Mouse (Mus musculus): Measurements from ENCODE around the gene Cd55b.
"Not testable (repeated sequence)": the region's sequence is repeated elsewhere in the genome, so short reads cannot be mapped to it uniquely, and the experiment has no call there.

Cd55b gene

DNA sequence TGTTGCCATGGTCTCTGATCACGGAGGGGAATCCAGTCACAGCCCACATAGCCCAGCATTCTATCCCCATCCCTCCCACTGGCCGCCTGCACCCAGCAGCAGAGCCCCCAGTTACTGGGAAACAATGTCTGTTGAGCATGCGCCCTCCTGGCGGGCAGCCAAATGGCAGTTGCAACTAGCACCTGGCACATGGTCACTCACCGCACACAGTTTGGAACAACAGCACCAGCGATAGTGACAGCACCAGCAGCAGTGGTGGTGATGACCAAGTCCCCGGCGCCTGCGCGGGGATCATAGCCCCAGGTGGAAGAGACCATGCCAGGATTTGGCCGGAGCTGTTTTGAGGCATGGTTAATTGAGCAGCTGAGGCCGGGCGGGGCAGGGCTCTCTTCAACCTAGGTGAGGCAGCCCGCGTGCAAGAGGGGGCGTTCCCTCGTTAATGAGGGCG, at the start of gene Cd55b:
Cd55b (minus strand) TSS at position 346 of the 448 bp plus-strand sequence.
- DNase-seq (ENCODE audit: low spot score): no peak

DNA sequence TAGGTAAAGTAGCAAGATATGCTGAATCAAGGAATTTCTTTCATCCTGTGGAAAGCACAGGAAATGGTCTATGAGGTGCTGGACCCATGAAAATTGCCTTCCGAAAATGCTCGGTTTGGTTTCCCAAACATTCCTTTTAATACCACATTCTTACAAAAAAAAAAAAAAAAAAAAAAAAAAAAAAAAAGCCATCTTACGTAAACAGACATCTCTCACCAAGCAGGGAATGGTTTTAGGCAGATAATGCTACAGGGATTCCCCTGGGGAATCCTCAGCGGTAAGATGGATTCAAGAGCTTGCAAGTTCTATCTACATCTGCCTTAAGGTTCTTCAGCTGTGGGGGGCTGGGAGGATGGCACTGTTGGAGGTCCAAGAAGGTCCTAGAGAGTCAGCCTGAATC, 47.3 kb upstream of the Cd55b start:
- DNase-seq (ENCODE audit: low spot score): no peak

DNA sequence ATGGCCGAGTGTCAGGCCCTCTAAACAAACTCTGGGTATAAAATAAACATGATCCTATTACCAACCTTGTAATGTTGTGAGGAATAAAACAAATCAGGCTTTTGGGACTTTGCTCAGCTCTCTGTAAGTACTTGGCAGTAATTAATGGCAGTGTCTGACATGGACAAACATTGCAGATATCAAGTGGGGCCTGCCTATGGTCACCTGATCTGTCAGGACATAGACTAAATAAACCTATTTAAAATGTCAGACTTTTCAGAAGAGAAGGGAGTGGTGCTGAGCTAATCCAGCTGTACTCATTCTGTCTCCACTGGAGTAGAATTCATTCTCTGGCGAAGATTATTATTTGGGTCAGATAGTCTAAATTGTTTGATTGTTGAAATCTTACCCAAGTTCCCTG, 44.6 kb upstream of the Cd55b start:
- no peak for DNase-seq (ENCODE audit: low spot score)

DNA sequence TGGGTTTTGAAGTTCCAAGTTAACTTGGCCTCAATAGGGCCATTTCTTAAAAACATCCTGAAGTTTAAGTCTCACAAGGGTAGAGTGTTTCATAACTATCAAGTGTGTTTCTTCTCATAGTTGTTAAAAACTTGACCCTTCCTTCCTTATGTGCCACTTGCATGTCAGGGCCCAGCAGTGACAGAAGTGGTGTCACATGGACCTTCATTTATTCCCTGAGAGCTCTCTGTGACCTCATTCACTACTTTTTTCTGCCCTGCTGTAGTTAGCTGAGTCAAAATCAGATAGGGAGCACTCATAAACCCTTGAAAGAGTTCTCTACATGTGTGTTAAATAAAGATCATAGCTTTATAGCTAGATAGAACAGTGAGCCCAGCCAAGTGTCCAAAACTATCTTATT, 41.4 kb upstream of the Cd55b start:
- no peak for DNase-seq (ENCODE audit: low spot score)

DNA sequence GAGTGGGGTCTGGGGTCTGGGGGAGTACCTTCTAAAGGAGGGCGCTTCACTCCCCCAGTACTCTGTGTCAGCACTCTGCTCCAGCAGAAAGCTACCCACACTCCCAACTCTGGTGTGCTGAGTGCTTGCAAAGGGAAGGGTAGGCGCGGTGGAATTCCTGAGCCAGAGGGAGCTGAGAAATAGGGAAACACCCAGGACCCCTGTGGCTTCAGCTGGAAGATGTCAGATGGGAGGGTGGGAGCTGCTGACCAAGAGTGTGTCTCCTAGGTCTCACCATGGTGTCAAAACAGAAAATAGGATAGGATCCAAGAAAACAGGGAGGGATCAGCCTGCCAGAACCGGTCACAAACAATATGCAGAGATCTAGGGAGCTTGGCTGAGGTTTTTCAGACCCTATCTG, 40.1 kb upstream of the Cd55b start:
- no peak for DNase-seq (ENCODE audit: low spot score)

DNA sequence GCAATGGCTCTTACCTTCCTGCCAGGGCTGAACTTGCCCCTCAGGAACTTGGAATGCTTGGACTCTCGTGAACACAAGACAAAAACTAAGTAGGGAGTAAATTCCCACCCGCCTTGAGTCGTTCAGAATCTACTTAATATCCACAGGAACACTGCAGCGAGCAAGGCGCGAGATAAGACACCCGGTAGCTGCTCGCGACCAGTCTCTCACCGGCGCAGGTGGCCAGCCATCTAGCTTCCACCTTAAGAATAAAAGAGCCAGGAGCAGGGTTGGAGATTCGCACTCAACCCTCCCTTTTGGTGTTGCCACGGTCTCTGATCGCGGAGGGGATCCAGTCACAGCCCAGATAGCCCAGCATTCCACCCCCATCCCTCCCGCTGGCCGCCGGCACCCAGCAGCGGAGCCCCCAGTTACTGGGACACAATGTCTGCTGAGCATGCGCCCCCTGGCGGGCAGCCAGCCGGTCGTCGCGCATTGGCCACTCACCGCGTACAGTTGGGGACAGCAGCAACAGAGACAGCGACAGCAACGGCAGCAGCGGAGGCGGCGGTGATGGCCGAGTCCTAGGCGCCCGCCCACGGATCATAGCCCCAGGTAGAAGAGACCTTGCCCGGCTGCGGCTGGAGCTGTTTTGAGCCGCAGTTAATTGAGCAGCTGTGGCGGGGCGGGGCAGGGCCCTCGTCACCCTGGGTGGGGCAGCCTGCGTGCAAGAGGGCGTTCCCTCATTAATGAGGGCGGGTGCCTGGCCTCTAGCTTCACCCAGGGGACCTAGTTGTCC, 39.5 kb upstream of the Cd55b start, which contains the start of gene Cd55:
Cd55 (minus strand) TSS at position 661 of the 778 bp plus-strand sequence.
- DNase-seq (ENCODE audit: low spot score): peak; percentile 87

DNA sequence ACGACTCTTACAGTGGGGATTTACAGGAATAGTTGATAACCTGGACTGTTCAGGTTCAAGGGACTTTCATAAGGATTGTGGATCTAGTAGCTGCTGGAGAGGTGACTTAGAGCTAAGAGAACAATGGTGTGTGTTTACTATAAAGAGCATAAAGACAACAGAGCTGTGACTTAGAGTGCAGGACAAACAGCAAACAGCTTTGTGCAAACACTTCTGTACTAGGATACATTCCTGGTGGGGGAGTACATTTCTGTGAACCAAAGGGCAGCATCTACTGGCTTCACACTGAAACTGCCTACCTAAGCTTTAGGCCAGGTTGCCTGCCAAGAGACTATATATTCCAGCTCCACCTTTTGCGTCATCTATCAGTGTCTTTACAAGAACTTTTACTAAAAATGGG, 32.3 kb upstream of the Cd55b start:
- no peak for DNase-seq (ENCODE audit: low spot score)

DNA sequence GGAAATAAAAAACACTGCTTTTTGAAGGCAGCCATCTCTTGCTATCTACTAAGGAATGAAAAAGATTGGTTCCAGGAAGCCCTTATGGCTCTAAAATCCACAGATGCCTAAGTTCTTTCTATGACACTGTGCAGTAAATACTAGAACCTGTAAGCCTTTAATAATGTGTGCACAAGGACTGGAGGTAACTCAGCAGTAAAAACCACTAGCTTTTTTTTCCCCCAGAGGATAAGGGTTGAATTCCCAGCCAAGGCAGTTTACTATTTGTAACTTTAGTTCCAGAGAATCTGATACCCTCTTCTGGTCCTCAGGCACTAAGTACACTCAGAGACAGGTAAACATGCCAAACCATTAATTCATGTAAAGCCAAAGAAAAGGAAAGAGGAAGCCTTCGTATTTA, 20.1 kb upstream of the Cd55b start:
- not testable (repeated sequence) for DNase-seq (ENCODE audit: low spot score)

DNA sequence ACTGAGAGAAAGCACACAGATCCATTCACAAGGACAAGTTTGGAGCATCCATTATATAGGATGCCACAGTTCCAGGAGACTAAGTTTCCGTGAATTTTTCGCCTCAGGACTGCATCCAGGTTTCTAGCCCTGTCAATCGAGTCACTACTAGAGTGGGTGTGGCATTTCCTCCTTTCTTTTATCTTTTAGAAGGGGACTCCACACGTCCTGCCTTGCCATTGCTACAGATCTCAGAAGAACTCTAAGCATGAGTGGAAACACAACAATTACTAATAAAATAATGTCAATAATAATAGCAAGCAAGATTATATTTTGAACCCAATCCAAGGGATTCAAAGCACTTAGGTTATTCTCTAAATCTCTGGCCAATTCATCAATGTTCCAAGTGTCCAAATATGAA, 8.1 kb upstream of the Cd55b start:
- DNase-seq (ENCODE audit: low spot score): no peak

DNA sequence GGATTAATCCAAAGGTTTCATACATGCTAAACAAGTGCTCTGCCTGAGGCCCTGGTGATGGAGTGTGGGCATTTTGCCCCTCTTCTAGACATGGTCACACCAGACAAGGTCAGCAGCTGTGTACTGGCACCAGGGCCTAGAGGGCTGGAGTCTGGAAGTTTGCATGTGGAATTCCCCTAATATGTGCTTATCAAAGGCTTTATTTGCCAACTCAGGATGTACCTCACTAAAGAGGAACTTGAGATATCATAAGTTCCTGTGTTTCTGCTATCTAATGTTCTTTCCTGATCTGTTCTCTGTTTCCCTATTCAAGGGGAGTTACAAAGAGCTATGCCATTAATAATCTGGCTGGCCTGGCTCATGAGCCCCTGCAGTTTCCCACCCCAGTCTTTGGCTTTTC, 5.9 kb upstream of the Cd55b start:
- not testable (repeated sequence) for DNase-seq (ENCODE audit: low spot score)

DNA sequence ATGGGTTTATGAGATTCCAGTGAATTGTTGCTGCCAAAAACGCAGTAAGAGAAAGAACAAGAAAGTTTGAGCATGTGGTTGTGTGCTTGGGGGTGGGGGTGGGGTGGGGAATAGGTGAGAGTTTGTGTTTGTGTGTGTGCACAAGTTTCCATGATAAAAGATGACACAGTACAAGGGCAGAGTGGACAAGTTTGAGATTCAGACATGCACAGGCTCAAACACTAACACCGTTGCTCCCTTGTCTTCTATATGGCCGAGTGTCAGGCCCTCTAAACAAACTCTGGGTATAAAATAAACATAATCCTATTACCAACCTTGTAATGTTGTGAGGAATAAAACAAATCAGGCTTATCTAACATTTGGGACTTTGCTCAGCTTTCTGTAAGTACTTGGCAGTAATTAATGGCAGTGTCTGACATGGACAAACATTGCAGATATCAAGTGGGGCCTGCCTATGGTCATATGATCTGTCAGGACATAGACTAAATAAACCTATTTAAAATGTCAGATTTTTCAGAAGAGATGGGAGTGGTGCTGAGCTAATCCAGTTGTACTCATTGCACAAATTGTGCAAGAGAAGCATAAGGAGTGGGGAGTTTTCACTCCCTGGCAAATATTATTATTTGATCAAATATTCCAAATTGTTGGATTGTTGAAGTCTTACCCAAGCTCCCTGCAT, 4.5 kb upstream of the Cd55b start:
- DNase-seq (ENCODE audit: low spot score): not testable (repeated sequence)

DNA sequence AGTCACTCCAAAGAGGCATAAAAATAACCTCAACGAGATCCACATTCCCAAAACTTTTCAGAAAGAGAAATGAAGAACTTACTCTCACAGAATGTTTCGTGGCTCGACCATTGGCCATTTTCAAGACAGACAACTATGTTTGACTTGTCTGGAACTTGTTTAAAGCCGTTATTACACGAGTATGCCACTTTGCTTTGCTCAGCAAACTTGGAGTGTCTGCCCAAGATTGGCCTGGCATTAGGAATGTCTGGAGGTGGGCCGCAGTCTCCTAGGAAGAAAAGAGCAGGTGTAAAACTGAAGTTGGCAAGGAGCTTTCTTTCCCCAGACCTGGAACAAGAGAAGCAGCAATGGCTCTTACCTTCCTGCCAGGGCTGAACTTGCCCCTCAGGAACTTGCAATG, 776 bp downstream of the Cd55b start:
- not testable (repeated sequence) for DNase-seq (ENCODE audit: low spot score)

DNA sequence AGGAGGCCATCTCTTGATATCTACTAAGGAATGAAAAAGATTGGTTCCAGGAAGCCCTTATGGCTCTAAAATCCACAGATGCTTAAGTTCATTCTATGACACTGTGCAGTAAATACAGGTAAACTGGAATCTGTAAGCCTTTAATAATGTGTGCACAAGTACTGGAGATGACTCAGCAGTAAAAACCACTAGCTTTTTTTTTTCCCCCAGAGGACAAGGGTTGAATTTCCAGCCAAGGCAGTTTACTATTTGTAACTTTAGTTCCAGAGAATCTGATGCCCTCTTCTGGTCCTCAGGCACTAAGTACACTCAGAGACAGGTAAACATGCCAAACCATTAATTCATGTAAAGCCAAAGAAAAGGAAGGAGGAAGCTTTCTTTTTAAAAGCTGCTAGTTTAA, 25.7 kb downstream of the Cd55b start:
- not testable (repeated sequence) for DNase-seq (ENCODE audit: low spot score)

DNA sequence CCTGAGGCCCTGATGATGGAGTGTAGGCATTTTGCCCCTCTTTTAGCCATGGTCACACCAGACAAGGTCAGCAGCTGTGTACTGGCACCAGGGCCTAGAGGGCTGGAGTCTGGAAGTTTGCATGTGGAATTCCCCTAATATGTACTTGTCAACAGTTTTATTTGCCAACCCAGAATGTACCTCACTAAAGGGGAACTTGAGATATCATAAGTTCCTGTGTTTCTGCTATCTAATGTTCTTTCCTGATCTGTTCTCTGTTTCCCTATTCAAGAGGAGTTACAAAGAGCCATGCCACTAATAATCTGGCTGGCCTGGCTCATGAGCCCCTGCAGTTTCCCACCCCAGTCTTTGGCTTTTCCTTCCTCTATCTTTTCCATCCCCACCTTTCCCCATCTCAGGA, 35.5 kb downstream of the Cd55b start:
- DNase-seq (ENCODE audit: low spot score): not testable (repeated sequence)

DNA sequence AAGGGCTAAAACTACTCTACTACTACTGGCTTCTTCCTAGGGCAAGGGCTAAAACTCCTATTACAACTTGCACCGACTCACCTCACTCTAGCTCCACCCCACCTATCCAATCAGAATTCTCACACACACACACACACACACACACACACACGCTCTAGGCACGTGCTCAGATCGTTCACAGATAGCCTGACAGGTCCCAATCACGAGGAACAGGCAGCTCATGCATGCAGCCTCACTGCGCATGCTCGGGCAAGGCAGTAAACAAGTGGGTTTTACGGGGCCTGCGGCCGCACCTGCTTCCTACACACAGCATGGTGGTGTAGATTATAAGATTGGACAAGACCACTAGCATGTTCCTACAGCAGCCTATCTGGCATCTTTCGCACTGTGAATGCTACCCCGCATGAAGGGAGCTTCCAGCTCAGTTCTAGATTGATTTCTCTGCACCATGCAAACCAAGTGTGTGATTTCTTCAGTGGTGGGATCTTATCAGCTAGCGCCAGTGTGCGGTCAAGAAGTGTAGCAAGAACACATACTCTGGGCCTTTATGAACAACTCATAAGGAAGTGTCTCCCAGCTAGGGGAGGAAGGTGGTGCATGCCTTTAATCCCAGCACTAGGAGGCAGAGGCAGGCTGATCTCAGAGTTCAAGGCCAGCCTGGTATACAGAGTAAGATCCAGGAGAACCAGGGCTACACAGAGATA, 44.9 kb downstream of the Cd55b start:
- DNase-seq (ENCODE audit: low spot score): no peak

DNA sequence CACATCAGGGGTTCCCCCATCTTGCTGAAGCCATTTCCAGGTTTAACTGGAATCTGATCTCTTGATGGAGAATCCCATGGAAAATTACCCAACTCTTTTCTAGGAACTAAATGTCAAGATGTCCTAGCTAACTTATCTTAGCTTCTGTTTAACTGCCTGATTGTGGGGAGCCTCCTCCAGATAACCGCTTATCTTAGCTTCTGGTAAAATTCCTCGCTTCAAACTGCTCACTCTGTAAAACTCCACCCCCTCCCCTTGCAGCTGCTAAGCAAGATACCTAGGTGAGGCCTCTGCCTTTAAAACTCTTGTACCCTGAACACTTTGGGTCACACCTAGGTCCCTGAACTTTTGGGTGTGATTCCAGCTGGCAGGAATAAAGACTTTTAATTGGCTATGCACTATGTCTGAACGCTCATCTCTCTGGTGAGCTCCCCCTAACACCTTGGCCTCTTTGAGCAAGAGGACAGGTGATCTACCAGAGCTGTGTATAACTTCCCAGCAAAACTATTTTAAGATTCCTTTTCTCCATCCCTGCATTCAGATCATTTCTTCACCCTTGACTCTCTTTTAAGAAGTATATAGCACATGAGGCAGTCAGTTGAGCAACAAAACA, 48.5 kb downstream of the Cd55b start:
- DNase-seq (ENCODE audit: low spot score): peak; percentile 70

DNA sequence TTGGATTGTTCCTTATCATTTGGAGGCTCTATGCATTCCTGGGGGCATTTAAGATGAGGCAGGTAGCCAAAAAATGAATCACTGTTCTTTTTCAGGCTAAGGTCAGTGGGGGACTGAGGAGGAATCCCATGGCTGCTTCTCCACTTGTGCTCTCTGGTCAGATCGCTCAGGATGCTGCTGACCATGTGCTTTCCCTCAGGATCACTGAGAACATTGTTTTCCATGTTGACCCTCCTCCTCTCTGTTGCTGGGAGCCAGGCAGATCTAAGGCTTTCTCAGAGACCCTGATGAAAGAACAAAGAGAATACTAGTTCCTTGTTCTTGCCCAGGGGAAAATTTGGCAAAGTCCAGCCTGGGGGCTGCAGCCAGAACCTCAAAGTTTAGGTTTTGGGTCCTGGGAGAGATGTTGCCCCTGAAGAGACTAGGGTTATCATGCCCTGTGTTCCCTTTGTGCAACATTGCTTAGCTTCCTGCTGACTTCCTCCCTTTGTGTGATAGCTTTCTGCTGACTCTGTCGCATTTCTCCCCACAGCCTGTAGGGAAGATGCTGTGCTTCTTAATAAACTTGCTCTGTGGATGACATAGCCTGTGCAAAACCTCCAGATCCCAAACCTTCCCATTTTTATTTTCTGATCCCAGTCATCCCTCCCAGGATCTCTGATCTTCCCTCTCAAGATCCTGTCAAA, 49.3 kb downstream of the Cd55b start:
- no peak for DNase-seq (ENCODE audit: low spot score)

DNA sequence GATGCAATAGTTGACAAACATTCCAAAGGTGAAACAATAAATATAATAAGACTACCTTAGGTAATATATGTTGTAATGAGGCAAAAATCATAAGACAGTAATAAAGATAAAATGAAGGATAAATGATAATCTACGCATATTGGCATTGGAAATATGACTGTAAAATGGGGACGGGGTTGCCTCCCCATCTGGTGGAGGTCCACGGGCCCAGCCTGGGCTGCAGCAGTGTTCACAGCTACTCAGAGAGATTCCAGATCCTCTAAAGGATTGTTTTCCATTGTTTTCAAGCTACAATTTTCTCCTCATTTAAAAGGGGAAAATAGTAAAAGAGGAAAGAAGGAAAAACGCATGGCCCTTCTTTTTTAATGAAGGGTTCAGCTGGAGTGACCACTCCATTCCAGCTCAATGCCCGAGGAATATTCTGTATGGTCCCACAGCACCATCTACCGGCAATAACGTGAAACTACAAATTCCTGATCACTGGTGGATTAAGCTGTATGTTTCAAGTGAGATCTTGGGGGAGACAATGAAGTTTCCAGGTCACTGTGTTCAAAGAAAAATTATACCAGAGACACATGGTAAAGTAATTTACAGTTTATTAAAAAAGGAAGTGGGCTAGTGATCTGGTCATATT, 50.8 kb downstream of the Cd55b start:
- DNase-seq (ENCODE audit: low spot score): peak; percentile 76

DNA sequence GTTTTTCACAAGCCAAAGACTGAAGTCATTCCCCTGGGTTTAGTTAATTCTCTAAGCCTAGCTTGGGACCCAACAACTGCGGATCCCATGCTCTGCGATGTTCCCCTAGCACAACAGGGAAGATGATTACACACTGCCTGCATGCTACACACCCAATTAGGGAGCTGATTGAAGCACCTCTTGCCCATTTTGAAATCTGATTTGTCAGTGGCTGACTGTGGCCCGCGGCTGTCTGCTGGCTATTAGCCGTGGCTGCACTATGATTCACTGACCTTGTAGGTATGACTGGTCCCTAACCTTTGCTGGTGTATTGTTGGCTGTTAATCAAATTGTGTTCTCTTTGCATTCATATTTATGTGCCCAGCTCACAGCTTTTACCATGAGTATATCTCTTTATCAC, 51.5 kb downstream of the Cd55b start:
- no peak for DNase-seq (ENCODE audit: low spot score)

DNA sequence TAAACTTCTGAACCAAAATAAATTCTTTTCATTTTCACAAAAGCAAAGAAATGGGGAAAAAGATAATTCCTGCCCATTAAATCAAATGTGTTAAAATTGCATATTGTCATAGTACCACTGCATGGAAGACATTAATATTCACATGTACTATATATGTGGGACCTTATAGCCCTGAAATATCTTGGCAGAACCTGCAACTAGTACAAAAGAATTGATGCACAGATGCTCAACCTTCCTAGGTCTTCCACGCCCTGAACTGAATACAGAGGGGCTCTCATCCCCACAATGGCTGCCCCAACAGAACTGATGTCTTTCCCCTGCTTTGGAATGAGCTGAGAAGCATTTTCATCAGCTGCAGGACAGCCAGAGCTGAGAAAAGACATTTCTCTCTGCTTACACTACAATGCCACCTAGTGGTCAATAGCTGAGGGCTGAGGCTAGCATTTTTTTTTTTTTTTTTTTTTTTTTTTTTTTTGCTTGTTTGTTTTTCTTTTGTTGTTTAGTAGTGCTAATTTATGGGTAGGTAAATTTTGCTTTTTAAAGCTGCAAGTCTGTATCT, 72.7 kb downstream of the Cd55b start:
- peak; percentile 46 for DNase-seq (ENCODE audit: low spot score)

DNA sequence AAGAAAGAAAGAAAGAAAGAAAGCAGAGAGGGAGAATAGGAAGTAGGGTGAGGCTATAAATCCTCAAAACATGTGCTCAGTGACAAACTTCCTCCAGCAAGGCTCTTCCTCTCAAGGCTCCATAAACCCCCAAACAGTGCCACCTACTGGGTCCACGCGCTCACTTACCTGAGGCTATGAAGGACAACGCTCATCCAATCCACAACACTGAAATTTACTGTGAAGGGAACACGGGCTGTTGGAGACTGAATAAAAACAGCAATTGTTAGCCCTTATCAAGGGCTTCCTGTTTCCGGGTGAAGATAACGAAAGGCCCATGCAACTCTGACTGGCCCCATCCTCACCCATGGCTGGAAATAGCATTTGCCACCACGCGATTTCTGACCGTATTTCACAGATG, 80.4 kb downstream of the Cd55b start:
- DNase-seq (ENCODE audit: low spot score): peak; percentile 14
